Mouse (Mus musculus): ENCODE data around the gene Nectin2.
"Not testable (repeated sequence)": the region's sequence is repeated elsewhere in the genome, so short reads cannot be mapped to it uniquely, and the experiment has no call there.

Gene Nectin2

DNA sequence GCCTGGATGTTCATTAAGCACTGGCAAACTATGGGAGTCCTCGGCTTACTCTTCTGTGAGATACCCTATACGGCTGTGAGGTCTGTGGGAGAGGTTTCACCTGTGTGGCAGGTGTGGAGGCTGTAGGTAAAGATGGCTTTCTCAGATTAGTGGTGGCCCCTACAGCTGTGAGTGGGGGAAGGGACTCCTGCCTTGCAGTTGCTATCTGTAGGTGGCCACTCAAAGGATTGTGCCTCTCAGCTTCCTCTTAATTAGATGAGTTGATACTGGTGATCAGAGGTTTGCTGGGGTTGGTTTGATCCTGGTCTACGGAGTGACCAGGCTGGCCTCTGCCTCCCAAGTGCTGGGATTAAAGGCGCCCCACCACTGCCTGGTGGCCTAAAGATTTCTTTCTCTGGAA, 45.8 kb downstream of the Nectin2 start:
- no peak for DNase-seq (ENCODE audit: low read depth)

DNA sequence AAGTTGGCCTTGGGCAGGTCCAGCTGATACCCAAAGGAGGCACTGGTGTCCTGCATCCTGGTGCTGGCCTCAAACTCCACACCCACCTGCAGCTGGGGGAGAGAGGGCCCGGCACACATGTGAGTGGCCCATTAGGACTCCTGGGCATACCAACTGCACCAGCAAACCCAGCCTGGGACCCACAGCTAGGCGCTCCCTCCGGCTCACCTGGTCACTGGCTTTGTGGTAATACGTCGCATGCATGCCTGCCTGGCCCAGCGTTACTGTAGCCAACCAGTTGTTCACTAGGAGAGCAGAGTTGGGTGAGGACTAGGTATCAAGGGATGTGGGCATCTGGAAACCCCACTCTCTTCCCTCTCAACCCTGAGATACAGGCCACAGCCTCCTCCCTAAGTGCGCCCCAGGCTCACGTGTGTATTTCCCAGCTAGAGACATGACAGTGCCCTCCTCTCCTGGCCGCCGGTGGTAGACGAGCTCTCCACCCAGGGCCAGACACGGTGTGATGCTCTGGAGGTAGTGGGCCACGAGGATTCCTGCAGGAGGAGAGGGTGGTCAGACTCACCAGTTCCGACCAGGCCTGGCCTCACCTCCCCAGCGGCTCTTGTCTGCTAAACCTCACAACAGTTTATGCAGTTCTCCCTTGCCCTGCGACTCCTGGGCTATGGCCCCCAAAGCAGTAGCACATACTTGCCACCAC, 47.3 kb downstream of the Nectin2 start:
- DNase-seq (ENCODE audit: low read depth): no peak

DNA sequence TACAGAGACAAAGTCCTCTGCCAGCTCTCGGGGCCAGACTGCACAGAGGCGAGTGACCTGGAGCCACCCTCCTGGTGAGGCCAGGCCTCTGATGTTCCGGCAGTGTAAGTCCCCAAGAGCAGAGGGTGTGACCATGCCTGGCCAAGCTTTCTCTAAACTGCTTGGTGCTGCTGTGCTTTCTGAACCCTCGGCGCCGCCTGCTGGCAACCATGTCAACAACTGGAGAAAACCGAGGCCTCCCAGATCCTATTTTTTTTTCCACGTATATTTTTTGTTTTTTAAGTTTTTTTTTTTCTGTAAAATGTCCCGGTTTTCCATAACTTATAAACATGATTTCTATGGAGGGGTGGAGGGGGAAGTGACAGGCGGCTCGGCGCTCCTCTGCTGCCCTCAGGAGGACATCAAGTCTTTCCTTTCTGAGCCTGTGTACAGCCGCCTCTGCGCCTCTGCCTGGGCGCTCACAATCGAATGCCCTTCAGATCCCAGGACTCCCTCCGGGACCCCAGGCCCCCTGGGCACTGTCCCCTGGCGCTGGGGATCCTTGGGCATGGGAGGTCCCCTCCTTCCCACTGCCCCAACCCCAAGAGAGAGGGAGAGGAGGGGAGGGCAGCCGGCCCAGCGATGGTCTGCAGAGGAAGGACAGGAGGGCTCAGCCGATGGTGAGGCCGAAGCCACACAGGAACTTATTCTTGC, 49.1 kb downstream of the Nectin2 start:
- DNase-seq (ENCODE audit: low read depth): peak; percentile 87

DNA sequence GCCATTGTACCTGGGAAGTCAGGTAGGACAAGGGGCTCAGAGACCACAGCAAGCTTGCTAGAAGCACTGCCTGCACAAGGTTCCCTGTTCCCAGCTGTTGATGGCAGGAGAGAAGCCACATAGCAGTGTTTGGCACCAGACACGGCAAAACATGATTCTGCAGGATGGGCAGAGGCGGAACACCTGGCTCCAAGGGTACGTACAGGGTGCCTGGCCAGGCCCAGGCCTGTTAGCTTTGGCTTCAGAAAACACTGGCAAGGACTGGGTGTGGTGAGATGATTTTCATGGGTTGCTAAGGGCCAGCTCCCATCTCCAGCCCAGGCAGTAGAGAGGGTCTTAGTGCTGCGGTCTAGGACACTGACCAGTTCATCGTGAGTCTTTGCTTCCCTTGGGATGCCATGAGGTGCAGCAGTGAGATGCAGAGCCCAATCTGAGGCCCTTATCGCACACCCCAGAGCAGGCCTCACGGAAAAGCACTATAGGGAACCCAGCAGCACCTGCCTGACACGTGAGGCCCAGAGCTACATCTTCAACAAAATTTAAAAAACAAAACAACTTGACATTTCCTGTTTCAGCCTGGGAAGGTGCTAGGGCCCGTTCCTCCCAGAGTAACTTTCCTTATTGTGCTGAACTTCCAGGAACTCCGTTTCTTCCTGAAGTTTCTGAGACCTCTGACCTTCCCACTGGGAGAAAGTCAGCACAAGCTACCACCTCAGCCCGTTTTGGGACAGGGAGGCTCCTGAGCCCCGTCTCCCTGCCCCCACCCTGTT, 49.8 kb downstream of the Nectin2 start:
- no peak for DNase-seq (ENCODE audit: low read depth)

DNA sequence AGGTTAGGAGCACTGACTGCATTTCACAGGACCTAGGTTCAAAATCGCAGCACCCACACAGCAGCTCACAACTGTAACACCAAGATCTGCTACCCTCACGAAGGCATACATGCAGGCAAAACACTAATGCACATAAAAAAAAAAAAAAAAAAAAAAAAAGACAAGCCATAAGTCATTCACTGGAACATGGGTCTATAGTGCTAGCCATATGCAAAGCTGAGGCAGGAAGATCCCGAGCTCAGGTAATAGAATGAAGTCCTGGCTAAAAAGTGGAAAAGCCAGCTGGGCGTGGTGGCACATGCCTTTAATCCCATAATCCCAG, 50.5 kb downstream of the Nectin2 start:
- no peak for DNase-seq (ENCODE audit: low read depth)

DNA sequence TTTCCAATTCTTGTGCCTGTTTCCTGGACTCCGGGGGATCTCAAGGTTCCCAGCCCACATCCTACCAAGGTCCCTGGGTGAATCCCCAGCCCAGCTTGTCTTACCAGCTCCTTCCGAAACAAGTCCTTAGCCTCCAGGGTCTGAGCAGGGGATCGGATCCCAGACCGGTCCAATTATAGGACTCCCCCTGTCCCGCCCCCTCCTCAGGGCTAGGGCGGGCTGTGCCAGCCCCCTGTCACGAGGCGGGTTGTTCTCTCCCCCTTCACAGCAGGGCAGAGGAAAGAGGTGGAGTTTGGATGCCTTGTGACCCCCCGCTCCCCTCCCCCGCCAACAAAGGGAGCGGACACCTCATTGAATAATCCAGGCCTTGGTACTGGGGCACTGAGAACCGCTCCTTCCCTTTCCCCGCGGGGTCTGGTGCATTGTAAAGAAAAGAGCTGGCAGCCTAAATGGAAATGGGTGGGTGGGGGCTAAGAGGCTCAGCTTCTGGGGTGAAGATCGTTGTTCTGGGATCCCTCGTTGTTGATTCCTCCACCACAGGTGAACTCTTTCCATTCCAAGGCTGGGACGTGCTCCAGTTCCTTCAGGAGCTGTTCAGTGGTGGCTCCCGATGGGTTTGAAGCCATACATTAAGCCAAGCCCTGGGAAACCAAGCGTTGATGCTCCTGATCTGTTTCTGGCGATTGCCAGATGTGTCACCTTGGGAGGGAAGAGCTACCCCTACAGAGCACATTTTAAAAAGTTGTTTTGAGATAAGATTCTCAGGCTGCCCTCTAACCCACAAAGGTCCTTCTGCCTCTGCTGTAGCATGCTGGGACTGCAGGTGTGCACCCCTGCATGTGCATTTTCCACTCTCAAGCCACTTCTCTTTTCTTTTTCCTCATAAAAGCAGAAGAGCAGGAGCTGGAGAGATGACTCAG, 51.1 kb downstream of the Nectin2 start, which contains the start of gene Apoe:
Apoe (minus strand) TSS at position 282 of the 920 bp plus-strand sequence.
- no peak for DNase-seq (ENCODE audit: low read depth)

DNA sequence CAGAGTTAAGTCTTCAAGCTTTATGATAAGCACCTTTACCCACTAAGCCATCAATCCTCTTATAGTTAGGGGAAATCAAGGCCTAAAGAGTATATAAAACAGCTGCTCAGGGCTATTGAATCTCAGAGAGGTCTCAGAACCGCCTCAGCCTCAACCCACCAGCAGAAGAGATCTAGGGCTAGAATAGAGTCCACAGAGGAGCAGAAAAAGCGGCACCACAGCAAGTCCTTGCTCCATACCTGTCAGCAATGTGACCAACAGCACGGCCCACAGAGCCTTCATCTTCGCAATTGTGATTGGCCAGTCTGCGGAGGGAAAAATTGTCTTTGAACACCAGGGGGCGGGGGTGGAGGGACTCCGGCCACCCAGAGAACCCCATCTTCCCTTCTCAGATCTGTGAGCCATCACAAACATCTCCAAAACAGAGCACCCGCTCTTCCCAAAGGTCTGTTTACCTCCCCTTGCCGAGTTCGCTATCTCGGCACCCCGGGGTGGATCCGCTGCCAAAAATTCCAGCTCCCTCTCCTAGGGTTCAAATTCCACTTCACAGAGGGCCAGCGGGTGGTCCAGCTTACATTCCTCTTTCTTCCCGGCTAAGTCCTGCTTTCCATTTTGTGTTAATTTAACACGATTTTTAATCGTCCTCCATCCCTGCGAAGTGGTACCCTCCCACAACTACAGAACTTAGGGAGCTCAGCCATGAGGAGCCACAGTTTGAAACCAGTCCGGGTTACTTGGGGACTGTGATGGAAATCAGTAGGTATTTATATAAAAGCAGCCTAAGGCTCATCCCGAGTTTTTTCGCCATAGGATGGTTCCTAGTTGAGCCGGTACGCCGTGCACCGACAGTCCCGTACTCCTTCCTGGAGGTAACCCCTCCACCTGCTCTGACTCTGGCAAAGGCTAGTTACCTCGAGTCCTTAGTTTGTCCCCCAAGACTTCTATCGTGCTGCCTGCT, 52.1 kb downstream of the Nectin2 start:
- no peak for DNase-seq (ENCODE audit: low read depth)

DNA sequence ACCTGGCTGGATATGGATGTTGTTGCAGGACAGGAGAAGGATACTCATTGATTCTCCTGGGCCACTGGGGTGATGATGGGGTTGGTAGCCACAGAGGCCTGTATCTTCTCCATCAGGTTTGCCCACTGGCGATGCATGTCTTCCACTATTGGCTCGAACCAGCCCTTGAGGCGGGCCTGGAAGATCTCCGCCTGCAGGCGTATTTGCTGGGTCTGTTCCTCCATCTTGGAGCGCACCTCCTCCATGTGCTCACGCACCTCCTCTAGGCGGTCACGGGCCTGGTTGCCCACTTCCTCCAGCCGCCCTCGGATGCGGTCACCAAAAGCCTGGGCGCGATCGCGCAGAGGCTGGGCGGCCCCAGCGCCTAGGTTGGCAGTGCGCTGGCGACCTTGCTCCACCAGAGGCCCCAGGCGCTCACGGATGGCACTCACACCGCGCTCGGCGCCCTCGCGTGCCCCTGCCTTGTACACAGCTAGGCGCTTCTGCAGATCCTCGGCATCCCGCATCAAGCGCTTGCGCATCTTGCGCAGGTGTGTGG, 53.9 kb downstream of the Nectin2 start:
- no peak for DNase-seq (ENCODE audit: low read depth)

DNA sequence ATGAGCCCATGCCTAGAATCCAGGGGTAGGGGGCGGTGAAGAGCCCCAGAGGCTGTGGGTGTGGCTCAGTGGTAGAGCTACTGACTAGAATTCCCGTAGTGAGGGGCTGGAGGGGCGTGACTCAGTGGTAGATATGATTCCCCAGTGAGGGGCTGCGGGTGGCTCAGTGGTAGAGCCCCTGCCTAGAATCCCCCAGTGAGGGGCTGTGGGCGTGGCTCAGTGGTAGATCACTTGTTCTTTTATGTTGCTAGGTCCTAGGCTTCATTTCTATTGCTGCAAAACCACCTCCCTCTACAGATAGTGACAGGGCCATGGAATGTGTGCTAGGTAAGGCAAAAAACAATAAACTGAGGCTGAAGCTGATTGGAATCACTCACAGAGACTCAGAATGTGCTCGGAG, 54.4 kb downstream of the Nectin2 start:
- no peak for DNase-seq (ENCODE audit: low read depth)

DNA sequence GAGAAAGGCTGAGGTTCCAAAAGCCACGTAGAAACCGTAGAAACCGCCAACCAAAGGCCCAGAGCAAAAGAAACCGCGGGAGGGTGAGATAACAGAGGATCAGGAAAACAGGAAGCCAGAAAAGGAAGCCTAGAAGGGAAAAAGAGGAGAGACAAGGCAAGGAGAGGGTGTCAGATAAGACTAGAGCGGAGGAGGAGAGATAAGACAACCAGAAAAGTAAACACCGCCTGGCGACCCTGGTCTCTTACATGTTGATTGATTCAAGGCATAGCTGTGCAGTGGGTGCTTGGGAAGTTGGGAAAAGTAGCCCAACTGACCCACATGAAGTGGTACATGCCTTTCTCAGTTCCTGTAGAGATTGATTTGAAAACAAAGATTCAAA, 55.1 kb downstream of the Nectin2 start:
- DNase-seq (ENCODE audit: low read depth): no peak

DNA sequence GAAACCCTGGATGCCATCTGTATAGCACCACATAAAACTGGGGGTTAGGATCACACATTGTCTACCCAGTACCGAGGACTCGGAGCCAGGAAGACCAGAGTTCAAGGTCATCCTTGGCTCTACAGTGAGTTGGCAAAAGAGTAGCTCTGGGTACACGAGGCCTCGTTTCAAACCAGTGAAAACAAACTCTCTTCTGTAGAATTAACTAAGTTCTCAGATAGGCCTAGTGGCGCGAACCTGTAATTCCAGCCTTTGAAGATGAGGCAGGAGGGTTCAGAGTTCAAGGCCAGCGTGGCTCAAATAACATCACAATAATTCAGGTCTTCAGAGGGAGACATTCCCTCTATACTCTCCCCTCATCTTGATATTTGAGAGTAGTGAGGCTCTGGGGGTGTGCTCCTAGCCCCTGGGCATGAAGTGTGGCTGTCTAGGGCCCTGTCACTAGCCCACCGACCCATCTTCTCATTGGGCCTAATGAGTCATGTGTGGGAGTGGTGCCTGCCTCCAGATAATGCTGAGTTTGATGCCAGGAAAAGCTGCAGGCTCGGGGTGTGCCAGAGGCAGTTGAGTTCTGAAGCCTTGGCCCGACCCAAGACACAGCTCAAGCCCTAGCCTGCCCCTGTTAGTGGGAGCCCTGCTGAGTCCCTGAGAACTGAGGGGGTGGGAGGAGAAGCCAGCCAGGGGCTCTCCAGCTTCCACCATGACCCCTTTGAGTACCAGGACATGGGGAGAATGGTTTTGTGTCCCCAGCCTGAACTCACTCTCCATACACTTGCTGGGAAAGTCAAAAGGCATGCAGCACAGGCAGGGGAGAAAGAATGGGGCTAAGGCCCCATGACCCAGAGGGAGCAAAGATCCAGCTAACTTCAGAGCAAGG, 55.7 kb downstream of the Nectin2 start:
- peak; percentile 21 for DNase-seq (ENCODE audit: low read depth)

DNA sequence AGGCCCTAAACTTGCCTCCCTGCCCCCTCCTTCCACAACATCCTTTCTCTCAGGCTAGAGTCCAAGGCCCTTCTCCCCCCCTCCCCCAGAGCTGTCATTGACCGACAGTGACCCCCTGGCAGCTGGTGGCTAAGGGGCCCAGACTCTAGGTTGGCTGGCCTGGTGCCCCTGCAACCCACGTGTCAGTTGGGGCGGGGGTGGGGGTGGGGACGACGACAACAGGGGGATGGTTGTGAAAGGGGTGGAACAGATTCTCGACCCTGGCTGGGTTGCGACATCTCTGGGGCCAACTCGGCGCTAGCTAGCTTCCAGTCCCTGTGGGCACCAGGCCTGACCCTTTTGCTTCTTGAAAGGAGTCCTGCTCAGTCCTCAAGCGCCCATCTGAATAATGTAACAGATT, 56.9 kb downstream of the Nectin2 start:
- peak; percentile 69 for DNase-seq (ENCODE audit: low read depth)

DNA sequence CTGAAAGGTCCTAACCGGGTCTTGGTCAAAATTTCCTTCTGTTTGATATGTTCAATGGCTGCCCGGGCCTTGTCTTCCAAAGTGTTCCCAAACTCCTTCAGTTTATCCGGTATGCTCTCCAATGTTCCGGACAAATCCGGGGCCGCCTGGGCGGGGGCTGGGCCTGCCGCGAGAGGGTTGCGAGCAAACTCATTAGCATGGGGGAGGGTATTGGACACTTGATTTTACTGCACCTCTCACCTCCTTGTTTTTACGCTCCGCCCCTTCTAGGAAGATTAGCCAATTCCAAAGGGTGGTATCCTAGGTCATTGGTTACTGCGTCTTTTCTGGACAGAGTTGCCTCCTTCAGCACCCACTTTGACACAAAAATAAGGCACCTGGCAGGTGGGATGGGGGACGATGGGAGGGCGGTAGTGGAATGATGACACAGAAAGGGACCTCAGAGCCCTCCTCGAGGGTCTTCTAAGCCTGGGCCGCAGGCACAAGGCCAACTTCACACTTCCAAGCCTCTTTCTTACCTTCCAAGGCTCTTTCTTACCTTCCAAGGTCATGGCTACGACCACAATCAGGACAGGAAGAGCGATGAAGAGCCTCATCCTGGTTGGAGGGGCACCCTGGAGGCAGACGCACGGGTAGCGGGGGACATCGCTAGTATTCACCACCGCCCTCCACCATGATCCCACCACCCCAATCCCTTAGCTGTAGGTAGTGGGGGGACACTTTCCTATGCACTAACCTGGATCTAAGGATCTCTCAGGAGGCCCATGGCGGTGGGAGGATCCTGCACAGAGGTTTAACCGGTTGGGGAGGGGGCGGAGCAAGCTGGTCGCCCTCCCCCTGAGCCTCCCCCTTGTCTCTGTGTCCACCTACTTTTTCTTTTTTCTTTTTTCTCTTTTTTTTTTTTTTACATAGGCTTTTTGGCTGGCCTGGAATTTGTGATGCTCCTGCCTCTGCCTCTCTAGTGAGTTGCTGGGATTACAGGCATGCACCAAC, 58.1 kb downstream of the Nectin2 start, which contains the start of gene Apoc1:
Apoc1 (minus strand) TSS at position 788 of the 993 bp plus-strand sequence.
- no peak for DNase-seq (ENCODE audit: low read depth)

DNA sequence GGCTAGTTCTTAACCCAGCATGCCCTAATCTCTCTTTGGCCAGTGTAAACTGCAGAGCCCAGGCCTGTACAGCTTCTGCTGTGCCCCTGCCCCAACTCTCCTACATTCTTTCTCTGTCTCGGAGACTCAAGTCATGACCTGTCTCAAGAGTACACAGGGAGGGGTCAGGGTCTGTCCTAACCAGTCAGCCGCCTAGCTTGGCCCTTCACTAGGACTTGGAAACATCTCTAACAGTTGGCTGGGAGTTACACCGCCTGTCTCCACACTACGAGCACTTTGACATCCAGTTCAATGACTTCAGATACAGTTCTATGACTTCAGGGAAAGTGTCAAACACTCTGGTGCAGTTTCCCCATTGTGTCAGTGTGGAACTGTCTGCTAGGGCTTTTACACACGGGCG, 58.8 kb downstream of the Nectin2 start:
- DNase-seq (ENCODE audit: low read depth): no peak

DNA sequence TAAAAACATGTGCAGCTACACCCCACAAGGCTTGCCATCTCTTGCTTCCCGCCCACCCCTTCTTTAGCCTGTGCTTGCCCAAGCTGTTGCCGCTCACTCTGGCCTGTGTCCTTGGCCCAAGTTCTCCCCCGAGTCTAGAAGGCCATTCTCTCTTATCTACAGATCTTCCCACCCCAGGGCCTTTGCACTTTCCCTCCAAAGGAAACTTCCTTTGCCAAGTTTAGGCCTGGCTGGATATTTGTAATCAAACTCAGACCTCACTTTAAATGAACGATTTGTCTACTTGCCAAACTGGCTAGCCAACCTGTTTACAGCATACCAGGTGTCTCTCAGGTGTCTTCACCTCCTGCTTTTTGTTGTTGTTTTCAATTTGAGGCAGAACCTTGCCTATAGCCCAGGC, 59.4 kb downstream of the Nectin2 start:
- DNase-seq (ENCODE audit: low read depth): no peak

DNA sequence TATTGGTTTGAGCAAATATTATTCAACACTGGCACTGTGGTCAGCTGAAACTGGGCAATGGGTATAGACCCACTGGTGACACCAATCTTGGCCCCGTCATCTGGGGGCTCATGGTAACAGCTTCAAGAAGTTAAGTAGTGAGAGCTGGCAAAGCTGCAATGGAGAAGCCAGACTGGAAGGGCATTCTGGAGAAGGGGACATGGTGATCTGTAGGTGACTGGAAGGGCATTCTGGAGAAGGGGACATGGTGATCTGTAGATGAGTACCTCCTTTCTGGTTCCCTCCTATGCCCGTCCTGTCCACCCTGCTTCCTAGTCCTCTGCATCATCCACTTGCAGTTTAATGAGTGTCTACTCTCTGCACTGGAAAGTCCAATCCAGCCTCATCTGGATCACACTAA, 61.7 kb downstream of the Nectin2 start:
- DNase-seq (ENCODE audit: low read depth): no peak

DNA sequence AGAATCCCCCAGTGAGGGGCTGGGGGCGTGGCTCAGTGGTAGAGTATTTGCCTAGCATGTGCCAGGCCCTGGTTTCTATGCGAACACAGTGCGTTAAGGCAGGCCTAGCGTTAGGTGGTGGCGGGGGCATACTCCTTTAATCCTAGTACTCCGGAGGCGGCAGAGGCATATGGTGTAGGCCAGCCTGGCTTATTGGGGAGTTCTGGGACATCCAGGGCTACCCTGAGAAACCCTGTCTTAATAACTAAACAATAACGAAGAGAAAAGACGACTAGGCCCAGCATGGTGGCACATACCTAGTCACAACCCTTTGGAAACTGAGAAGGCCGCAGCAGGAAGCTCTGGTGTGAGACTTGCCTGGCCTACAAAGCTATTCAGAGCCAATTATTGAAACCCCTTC, 62.2 kb downstream of the Nectin2 start:
- DNase-seq (ENCODE audit: low read depth): no peak

DNA sequence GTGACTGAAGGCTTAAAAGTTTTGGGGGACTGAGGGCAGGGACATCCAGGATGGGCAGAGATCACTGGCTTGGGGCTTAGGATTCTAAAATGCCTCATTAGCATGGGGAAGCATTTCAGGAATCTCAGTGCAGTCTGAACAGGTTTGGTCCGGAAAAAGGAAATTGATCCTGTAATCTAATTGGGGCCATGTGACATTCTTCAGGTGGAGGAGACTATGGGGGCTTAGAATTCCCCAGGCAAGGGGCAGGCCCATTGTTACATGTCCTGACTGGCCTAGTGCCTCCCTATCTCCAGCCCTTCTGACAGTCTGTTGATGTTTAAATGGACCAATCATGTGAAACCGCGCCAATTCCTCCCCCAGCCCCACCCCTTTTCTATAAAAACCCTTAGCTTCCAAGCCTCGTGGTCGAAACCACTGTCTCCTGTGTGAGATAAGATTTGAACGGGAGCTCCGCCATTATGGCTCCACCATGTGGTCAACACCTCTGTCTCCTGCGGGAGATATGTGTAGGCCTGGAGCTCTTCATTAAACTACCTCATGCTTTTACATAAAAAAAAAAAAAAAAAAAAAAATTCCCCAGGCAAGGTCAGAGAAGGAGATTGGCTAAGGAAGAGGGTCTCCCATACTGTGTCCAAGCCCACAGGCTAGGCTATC, 63.2 kb downstream of the Nectin2 start:
- not testable (repeated sequence) for DNase-seq (ENCODE audit: low read depth)
